Mouse (Mus musculus) G1E (cell line): ENCODE data around the gene Pidd1.

ENCODE experiments used
- POLR2AphosphoS5 ChIP-seq: IDR thresholded peaks from 2 replicates; pipeline ENCODE4 v1.6.1; 2012; ENCODE audit warnings: low read depth, low read length, inconsistent platforms; ENCODE audit not compliant: insufficient replicate concordance
- TAL1 ChIP-seq: conservative IDR thresholded peaks from 2 replicates; pipeline ENCODE4 v1.6.1; 2012; ENCODE audit warnings: low read depth, low read length, inconsistent platforms, mixed read lengths

DNA sequence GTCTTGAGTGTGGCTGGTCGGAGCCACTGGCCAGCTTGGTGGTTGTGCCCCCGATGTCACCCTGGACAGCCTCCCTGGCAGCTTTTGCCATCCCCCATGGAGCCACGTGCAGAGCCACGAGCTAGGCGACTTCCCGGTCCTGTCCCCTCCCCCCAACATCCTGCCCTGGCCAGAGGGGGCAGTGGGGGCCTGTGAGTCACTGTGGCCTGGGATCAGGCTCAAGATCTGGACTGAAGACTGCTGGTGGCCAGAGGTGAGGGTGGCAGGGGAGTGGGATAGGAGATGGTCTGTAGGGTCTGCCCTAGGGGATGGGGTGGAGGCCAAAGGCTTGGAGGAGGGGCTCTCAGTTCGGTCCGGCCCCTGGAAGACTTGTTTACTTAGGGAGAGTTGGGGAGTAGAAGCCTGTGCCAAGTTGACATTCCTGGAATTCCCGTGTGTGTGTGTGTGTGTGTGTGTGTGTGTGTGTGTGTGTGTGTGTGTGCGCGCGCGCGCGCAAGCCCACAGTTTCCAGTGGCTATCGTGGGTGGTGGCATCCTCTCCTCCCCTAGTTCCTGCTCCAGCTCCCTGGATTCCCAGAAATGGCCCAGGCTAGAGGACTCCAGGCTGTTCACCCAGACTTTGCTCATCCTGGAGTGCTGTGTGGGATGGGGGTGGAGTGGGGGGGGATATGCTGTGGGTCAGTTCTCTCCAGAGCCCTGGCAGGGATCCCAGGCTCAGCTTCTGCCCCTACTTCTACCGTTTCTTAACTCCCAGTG, 32.6 kb upstream of the Pidd1 start:
- no peak for TF ChIP-seq TAL1
- no peak for TF ChIP-seq POLR2AphosphoS5
